Mouse (Mus musculus): ENCODE results near the gene Pip4k2a. TPM values are rescaled to one million over a fixed set of nuclear protein-coding genes. Genes with fewer than 3 reads are reported as not detected.

Pip4k2a gene
- polyA plus RNA-seq, 1 experiment from 2014 or later = 8.3 TPM

DNA sequence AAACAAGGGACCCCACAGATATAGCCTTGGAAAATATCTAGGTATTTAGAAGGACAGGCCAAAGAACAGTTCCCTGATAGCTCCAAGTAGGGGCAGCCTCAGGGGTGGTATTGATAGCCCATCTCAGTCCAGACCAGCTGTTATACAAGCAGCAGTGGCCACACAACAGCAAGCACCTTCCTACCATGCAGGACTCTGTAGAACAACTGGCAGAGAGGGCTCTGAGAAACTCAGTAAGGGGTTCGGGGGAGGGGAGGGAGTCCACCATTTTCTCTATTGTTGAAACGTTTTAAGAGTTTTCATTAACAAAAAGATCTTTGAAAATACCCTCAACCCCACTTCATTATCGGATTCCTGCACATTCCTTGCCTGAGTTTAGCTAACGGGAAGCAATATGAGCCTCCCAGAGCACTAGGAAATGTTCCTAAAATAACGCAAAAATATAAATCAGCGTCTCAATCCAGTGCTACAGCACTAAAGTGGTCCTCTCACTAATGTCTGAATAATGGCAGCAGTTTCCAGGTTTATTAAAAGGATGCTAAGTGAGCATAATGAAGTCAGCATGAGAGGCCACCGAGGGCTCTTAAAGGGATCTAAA lies 37.5 kb downstream of the Pip4k2a start:
- Histone ChIP-seq H3K4me1 (replicated peaks) (peaks cover 11% of the 10 kb centered on the region), H3K27me3 (no peaks in the 10 kb centered on the region), H3K9ac (replicated peaks) (no peak overlapping the region), H3K9me3 (no peaks in the 10 kb centered on the region), H3K4me2 (replicated peaks) (no peak overlapping the region), H3K36me3 (no peaks in the 10 kb centered on the region), H3K27ac (no peak overlapping the region), H3K4me3 (replicated peaks) (no peak overlapping the region)
- 49% methylated on average over 7 of the region's 7 CpGs for WGBS
- no peak for ATAC-seq

- Histone ChIP-seq H3K9me3 (no peaks in the 10 kb centered on the region), H3K4me2 (replicated peaks) (no peak overlapping the region), H3K27ac (no peak overlapping the region), H3K36me3 (no peaks in the 10 kb centered on the region), H3K27me3 (no peaks in the 10 kb centered on the region), H3K9ac (replicated peaks) (no peak overlapping the region), H3K4me3 (replicated peaks) (no peak overlapping the region), H3K4me1 (replicated peaks) (peaks cover 20% of the 10 kb centered on the region)
- 97% methylated on average over 5 of the region's 5 CpGs for WGBS
- ATAC-seq = no peak
Measured at GRCm38 (mm10) chr2:18959558-18959957, 38.4 kb downstream of the Pip4k2a start.

GRCm38 (mm10) chr2:18959008-18959407 lies 38.9 kb downstream of the Pip4k2a start:
- WGBS = 93% methylated on average over 6 of the region's 6 CpGs
- H3K4me3 ChIP-seq (replicated peaks) = no peak overlapping the region
- no peak for ATAC-seq
- no peak overlapping the region for H3K9ac ChIP-seq (replicated peaks)
- no peak overlapping the region for H3K27ac ChIP-seq
- no peaks in the 10 kb centered on the region for H3K9me3 ChIP-seq
- H3K27me3 ChIP-seq = no peaks in the 10 kb centered on the region
- H3K4me1 ChIP-seq (replicated peaks) = peaks cover 22% of the 10 kb centered on the region
- H3K4me2 ChIP-seq (replicated peaks) = no peak overlapping the region
- H3K36me3 ChIP-seq = no peaks in the 10 kb centered on the region

DNA sequence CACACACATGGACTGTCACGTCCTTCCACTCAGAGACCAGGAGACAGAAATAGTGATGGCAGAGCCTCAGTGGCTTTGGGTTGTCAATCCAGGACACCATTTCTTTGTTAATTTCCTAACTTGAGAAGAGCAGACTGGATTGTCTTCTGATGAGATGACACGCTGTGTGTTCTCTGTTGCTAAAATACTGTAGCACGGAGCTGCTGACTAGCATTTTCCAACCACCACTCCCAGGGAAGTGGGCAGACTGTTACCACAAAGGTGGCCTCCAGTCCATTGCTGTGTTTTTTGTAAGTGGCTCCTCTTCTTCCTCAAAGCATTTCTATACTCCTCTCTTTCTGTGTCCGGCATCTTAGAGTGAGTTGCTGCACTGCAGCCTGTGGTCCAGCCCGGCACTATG lies 39.4 kb downstream of the Pip4k2a start:
- Histone ChIP-seq H3K27me3 (no peaks in the 10 kb centered on the region), H3K36me3 (no peaks in the 10 kb centered on the region), H3K4me1 (replicated peaks) (peaks cover 22% of the 10 kb centered on the region), H3K9ac (replicated peaks) (no peak overlapping the region), H3K27ac (no peak overlapping the region), H3K4me3 (replicated peaks) (no peak overlapping the region), H3K4me2 (replicated peaks) (no peak overlapping the region), H3K9me3 (no peaks in the 10 kb centered on the region)
- ATAC-seq = no peak
- WGBS = 95% methylated on average over 5 of the region's 5 CpGs

- Histone ChIP-seq H3K27me3 (no peaks in the 10 kb centered on the region), H3K27ac (no peak overlapping the region; the same call in 1 of the 2 replicates), H3K4me2 (replicated peaks) (no peak overlapping the region), H3K36me3 (no peaks in the 10 kb centered on the region), H3K9ac (replicated peaks) (no peak overlapping the region), H3K4me3 (replicated peaks) (no peak overlapping the region), H3K9me3 (no peaks in the 10 kb centered on the region), H3K4me1 (replicated peaks) (peaks cover 22% of the 10 kb centered on the region)
- WGBS = 82% methylated on average over 9 of the region's 9 CpGs
- ATAC-seq = no peak
Measured at GRCm38 (mm10) chr2:18958044-18958443, 39.9 kb downstream of the Pip4k2a start.

DNA sequence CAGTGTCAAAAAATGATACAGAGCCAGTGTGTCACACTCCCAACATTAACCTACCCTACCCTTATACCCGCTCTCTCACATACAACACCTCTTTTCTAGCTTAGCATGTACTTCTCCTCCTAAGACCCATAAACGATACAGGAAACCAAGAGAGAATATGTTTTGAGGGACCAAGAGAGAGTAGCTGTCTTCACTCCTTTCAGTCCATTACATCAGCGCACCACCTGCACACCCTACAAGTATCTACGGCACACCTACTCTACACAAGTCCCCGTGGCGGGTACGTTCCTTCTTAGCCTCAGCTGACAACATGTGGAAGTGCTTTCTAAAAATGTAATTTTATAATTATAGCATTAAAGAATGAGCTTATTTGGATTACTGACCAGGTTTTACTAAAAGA lies 40.5 kb downstream of the Pip4k2a start:
- Histone ChIP-seq H3K4me1 (replicated peaks) (peaks cover 22% of the 10 kb centered on the region), H3K4me2 (replicated peaks) (no peak overlapping the region), H3K4me3 (replicated peaks) (no peak overlapping the region), H3K27ac (no peak overlapping the region), H3K27me3 (no peaks in the 10 kb centered on the region), H3K9me3 (no peaks in the 10 kb centered on the region), H3K36me3 (no peaks in the 10 kb centered on the region), H3K9ac (replicated peaks) (no peak overlapping the region)
- no peak for ATAC-seq
- 96% methylated on average over 7 of the region's 7 CpGs for WGBS

DNA sequence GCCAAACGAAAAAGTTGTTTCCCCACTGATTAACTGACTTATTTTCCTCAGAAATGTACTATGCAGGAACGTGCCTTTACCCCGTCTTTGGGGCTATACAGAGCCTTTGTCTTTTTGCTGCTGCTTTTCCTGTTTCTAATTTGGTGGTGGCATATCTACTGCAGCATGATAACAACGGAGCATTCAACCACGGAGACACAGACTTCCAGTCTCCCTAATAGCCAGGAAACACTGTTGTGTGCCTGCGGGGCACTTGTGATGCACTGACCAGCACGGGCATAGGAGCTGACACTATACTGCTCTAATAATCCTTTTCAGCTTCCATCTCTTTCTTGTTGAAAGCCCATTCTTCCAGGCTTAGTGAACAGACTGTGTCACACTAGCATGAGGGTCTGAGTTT lies 41.0 kb downstream of the Pip4k2a start:
- no peaks in the 10 kb centered on the region for H3K9me3 ChIP-seq
- ATAC-seq = no peak
- 52% methylated on average over 7 of the region's 7 CpGs for WGBS
- H3K27me3 ChIP-seq = no peaks in the 10 kb centered on the region
- H3K27ac ChIP-seq = no peak overlapping the region
- H3K4me1 ChIP-seq (replicated peaks) = peaks cover 22% of the 10 kb centered on the region
- H3K4me2 ChIP-seq (replicated peaks) = no peak overlapping the region
- no peaks in the 10 kb centered on the region for H3K36me3 ChIP-seq
- H3K4me3 ChIP-seq (replicated peaks) = no peak overlapping the region
- no peak overlapping the region for H3K9ac ChIP-seq (replicated peaks)

GRCm38 (mm10) chr2:18956424-18956823 lies 41.5 kb downstream of the Pip4k2a start:
- Histone ChIP-seq H3K4me2 (replicated peaks) (no peak overlapping the region), H3K36me3 (no peaks in the 10 kb centered on the region), H3K27me3 (no peaks in the 10 kb centered on the region), H3K9ac (replicated peaks) (no peak overlapping the region), H3K9me3 (no peaks in the 10 kb centered on the region), H3K27ac (no peak overlapping the region), H3K4me1 (replicated peaks) (peaks cover 22% of the 10 kb centered on the region), H3K4me3 (replicated peaks) (no peak overlapping the region)
- no peak for ATAC-seq
- WGBS = 77% methylated on average over 3 of the region's 3 CpGs

DNA sequence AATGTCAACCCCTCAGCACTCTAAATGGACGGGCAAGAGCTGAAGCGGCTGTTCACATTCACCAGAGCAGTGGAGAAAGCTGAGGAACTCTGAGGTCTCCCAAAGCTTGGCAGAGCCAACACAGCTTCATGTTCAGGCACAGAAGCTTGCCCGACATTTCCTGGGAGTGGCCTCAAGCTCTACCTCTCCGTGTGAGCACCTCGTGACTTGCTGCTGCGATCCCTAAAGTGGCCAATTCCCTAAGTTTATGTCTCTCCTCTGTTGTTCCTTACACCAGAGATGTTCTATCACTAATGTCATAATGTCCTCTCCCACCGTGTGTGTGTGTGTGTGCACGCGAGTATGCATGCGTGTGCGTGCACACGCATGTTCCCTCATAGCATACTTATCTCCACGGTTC lies 42.3 kb downstream of the Pip4k2a start:
- Histone ChIP-seq H3K27me3 (no peaks in the 10 kb centered on the region), H3K4me1 (replicated peaks) (peaks cover 21% of the 10 kb centered on the region), H3K36me3 (no peaks in the 10 kb centered on the region), H3K9ac (replicated peaks) (no peak overlapping the region), H3K4me3 (replicated peaks) (no peak overlapping the region), H3K27ac (no peak overlapping the region), H3K4me2 (replicated peaks) (no peak overlapping the region), H3K9me3 (no peaks in the 10 kb centered on the region)
- ATAC-seq = no peak
- WGBS = 94% methylated on average over 13 of the region's 13 CpGs

- no peaks in the 10 kb centered on the region for H3K36me3 ChIP-seq
Measured at GRCm38 (mm10) chr2:18955022-18955421, 42.9 kb downstream of the Pip4k2a start.

GRCm38 (mm10) chr2:18954422-18954821 lies 43.5 kb downstream of the Pip4k2a start:
- WGBS = 72% methylated on average over 4 of the region's 4 CpGs

More at GRCm38 (mm10) chr2:18955022-18955421, 42.9 kb downstream of the Pip4k2a start:
- peak; percentile 81; the same call in 1 of the 2 replicates for ATAC-seq
- Histone ChIP-seq H3K4me1 (replicated peaks) (peaks cover 17% of the 10 kb centered on the region), H3K4me2 (replicated peaks) (no peak overlapping the region), H3K27me3 (no peaks in the 10 kb centered on the region), H3K9me3 (no peaks in the 10 kb centered on the region), H3K27ac (no peak overlapping the region), H3K9ac (replicated peaks) (no peak overlapping the region), H3K4me3 (replicated peaks) (no peak overlapping the region)
- WGBS = 21% methylated on average over 4 of the region's 4 CpGs

DNA sequence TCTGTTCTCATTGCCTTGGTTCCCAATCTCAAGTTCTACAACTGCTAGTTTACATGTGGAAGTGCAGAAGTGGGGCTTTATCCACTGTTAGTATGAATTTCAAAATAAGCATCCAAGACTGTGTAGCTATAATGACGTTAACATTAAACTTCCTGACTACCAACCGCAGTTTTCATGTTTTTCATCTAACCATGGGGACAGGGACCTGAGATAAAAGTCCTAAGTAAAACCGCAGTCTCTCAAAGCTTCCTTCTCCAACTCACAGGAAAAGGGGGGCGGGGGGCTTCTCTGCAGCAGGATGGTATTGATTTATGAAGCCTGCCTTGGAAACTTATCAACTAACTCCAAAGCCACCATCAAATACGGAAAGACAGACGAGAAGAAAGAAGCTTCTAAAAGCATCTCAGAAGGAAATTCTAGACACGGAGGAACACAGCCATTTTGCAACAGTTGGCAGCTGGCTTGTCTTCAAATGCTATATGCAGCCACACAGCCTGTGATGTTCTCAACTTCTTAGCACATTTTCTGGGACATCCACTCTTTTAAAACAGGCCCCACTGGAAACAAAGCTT lies 45.7 kb downstream of the Pip4k2a start:
- WGBS = 84% methylated on average over 7 of the region's 7 CpGs
- H3K27me3 ChIP-seq = no peaks in the 10 kb centered on the region
- no peak overlapping the region for H3K9ac ChIP-seq (replicated peaks)
- H3K27ac ChIP-seq = no peak overlapping the region
- no peak for ATAC-seq
- H3K4me2 ChIP-seq (replicated peaks) = no peak overlapping the region
- H3K9me3 ChIP-seq = no peaks in the 10 kb centered on the region
- no peak overlapping the region for H3K4me3 ChIP-seq (replicated peaks)
- H3K36me3 ChIP-seq = no peaks in the 10 kb centered on the region
- H3K4me1 ChIP-seq (replicated peaks) = peaks cover 17% of the 10 kb centered on the region

More at GRCm38 (mm10) chr2:18954422-18954821, 43.5 kb downstream of the Pip4k2a start:
- Histone ChIP-seq H3K4me1 (replicated peaks) (peaks cover 17% of the 10 kb centered on the region), H3K9ac (replicated peaks) (no peak overlapping the region), H3K9me3 (no peaks in the 10 kb centered on the region), H3K36me3 (no peaks in the 10 kb centered on the region), H3K27ac (no peak overlapping the region), H3K27me3 (no peaks in the 10 kb centered on the region), H3K4me3 (replicated peaks) (no peak overlapping the region), H3K4me2 (replicated peaks) (no peak overlapping the region)
- ATAC-seq = no peak

GRCm38 (mm10) chr2:18950758-18951157 lies 47.2 kb downstream of the Pip4k2a start:
- Histone ChIP-seq H3K4me3 (replicated peaks) (no peak overlapping the region), H3K36me3 (no peaks in the 10 kb centered on the region), H3K27ac (no peak overlapping the region), H3K4me1 (replicated peaks) (peaks cover 14% of the 10 kb centered on the region), H3K9me3 (no peaks in the 10 kb centered on the region), H3K4me2 (replicated peaks) (no peak overlapping the region), H3K9ac (replicated peaks) (no peak overlapping the region), H3K27me3 (no peaks in the 10 kb centered on the region)
- 80% methylated on average over 2 of the region's 2 CpGs for WGBS
- no peak for ATAC-seq

All from midbrain, embryonic 13.5 days (tissue).